ENCODE assay signal across 9 mouse cellular contexts in the genomic region with DNA sequence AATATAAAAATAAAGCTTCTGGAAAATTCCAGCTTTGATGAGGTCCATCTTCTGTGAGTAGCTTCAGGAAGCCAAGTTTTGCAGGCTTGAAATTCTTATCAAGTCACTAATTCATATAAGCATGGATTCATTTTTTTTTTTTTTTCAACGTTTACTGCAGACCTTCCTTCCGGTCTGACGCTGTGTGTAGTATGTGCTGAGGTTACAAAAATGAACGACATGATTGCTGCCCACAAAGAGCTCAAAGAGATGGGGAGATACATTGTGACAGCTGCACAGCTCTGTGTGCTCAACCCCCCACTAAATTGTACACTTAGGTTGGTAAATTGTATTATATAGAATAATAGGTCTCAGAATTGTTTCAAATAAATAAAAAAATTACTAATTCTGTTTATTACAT. TPM values are rescaled to one million over a fixed set of nuclear protein-coding genes. Genes with fewer than 3 reads are reported as not detected.
DNase-seq lines count a peak whose midpoint lies in the region; ATAC-seq and TF ChIP-seq lines count a peak whose summit lies in the region.
"Had no signal": no experiment of that assay in that cellular context is flagged by ENCODE, and none has a peak within 500 bp of the region (broad histone marks: within the 10 kb centered on the region; RNA-seq: fewer than 3 reads in every experiment).

No protein-coding gene starts in this region.

- H3K9ac ChIP-seq in hindbrain, postnatal 0 days (replicated peaks; ENCODE audit: low read length): no peak overlapping the region
- H3K9ac ChIP-seq in hindbrain, embryonic 16.5 days (ENCODE audit: low read depth, low read length): no peak overlapping the region
- no peak overlapping the region for H3K9ac ChIP-seq in MEL (ENCODE audit: control insufficient read depth, low read depth, low read length, poor library complexity, severe bottlenecking)
- H3K9ac ChIP-seq in forebrain, embryonic 12.5 days: no peak overlapping the region

- H3K4me1 ChIP-seq in hindbrain, postnatal 0 days (ENCODE audit: insufficient read depth, low read length): peaks cover 9% of the 10 kb centered on the region; the same call in 1 of the 2 replicates
- peaks cover 11% of the 10 kb centered on the region for H3K4me1 ChIP-seq in hindbrain, embryonic 16.5 days (ENCODE audit: control insufficient read depth, insufficient read depth, low read depth, low read length)
- peaks cover 15 to 17% of the 10 kb centered on the region in 2 experiments for H3K4me1 ChIP-seq in MEL (ENCODE audit: control insufficient read depth in 1 of 2, insufficient read depth in 2 of 2, low read length in 2 of 2)
- H3K4me1 ChIP-seq in forebrain, embryonic 12.5 days: peaks cover 13% of the 10 kb centered on the region

- no peaks in the 10 kb centered on the region for H3K36me3 ChIP-seq in hindbrain, postnatal 0 days (ENCODE audit: insufficient read depth, low read length)
- no peaks in the 10 kb centered on the region for H3K36me3 ChIP-seq in hindbrain, embryonic 16.5 days (ENCODE audit: control insufficient read depth, insufficient read depth, low read length)
- peaks cover 0 to 48% of the 10 kb centered on the region in 2 experiments; a peak in 2 of 4 replicates for H3K36me3 ChIP-seq in MEL (ENCODE audit: control insufficient read depth in 1 of 2, insufficient read depth in 2 of 2, low read length in 2 of 2)
- no peaks in the 10 kb centered on the region for H3K36me3 ChIP-seq in forebrain, embryonic 12.5 days (replicated peaks)

- peak overlapping the region; percentile 88; the same call in 1 of the 2 replicates for H3K4me2 ChIP-seq in hindbrain, postnatal 0 days (ENCODE audit: low read depth, low read length)
- H3K4me2 ChIP-seq in hindbrain, embryonic 16.5 days (ENCODE audit: low read length): no peak overlapping the region
- no peak overlapping the region for H3K4me2 ChIP-seq in forebrain, embryonic 12.5 days

- no peak overlapping the region for H3K27ac ChIP-seq in hindbrain, postnatal 0 days
- H3K27ac ChIP-seq in hindbrain, embryonic 16.5 days (ENCODE audit: low read depth, low read length): no peak overlapping the region
- no peak overlapping the region; the same call in 1 of the 2 replicates for H3K27ac ChIP-seq in MEL (ENCODE audit: control insufficient read depth, low read depth, low read length)
- H3K27ac ChIP-seq in forebrain, embryonic 12.5 days: no peak overlapping the region

- WGBS in hindbrain, postnatal 0 days: 52% methylated on average over 4 of the region's 4 CpGs
- 59% methylated on average over 4 of the region's 4 CpGs for WGBS in hindbrain, embryonic 16.5 days
- WGBS in forebrain, embryonic 12.5 days: 76% methylated on average over 4 of the region's 4 CpGs

- no peaks in the 10 kb centered on the region for H3K9me3 ChIP-seq in hindbrain, postnatal 0 days (ENCODE audit: low read length)
- H3K9me3 ChIP-seq in hindbrain, embryonic 16.5 days (ENCODE audit: control insufficient read depth, low read length): no peaks in the 10 kb centered on the region
- H3K9me3 ChIP-seq in MEL (replicated peaks; ENCODE audit: insufficient read depth, low read length): no peaks in the 10 kb centered on the region
- H3K9me3 ChIP-seq in forebrain, embryonic 12.5 days: no peaks in the 10 kb centered on the region
- H3K9me3 ChIP-seq: forebrain, embryonic 10.5 days had no signal

- TF ChIP-seq RAD21 in MEL (IDR thresholded peaks at IDR 0.05; ENCODE audit: low read depth, low read length): no peak

- H3K79me2 ChIP-seq in MEL (ENCODE audit: control insufficient read depth, insufficient read depth, low read length, poor library complexity): peaks cover 13% of the 10 kb centered on the region

- no peak for DNase-seq in hindbrain, postnatal 0 days (ENCODE audit: low spot score)
- DNase-seq in 416B (ENCODE audit: low read depth) (peak; percentile 83), MEL (ENCODE audit: low read depth, low spot score) (peak; percentile 57)
- DNase-seq in naive thymus-derived CD4-positive, alpha-beta T cell, adult 2 months (ENCODE audit: low read depth): peak; percentile 80
- no peak for DNase-seq in ovary, postnatal 36 days (ENCODE audit: low spot score)
- DNase-seq: kidney, postnatal 4 days had no signal

- ATAC-seq in hindbrain, postnatal 0 days: no peak
- no peak for ATAC-seq in hindbrain, embryonic 16.5 days
- no peak for ATAC-seq in forebrain, embryonic 12.5 days (ENCODE audit: low FRiP score)

- no peak overlapping the region for H3K4me3 ChIP-seq in hindbrain, postnatal 0 days (ENCODE audit: low read length)
- H3K4me3 ChIP-seq in hindbrain, embryonic 16.5 days (ENCODE audit: low read length): no peak overlapping the region
- H3K4me3 ChIP-seq in MEL (ENCODE audit: control insufficient read depth in 1 of 2, insufficient read depth in 1 of 2, low read depth in 2 of 2, low read length in 2 of 2): peak overlapping the region in 1 of 2 experiments; percentile 63; a peak in 2 of 4 replicates
- H3K4me3 ChIP-seq in forebrain, embryonic 12.5 days (replicated peaks): no peak overlapping the region

- TF ChIP-seq CTCF in hindbrain, postnatal 0 days (IDR thresholded peaks at IDR 0.05; ENCODE audit: low read depth): no peak
- TF ChIP-seq CTCF in MEL (IDR thresholded peaks at IDR 0.05 in 2 of 3, conservative IDR thresholded peaks at IDR 0.05 in 1 of 3; ENCODE audit: control insufficient read depth in 1 of 3, insufficient read depth in 1 of 3, low read depth in 2 of 3, low read length in 3 of 3, poor library complexity in 1 of 3, severe bottlenecking in 1 of 3): no peak

- 0 out of 4 replicates have a peak, but pooled peaks of 1 of the 2 experiments have one; percentile 10 for TF ChIP-seq EP300 in MEL (IDR thresholded peaks at IDR 0.05; ENCODE audit: low read depth in 1 of 2, low read length in 2 of 2)

- TF ChIP-seq POLR2A in MEL (IDR thresholded peaks at IDR 0.05; ENCODE audit: control insufficient read depth in 1 of 2, insufficient read depth in 1 of 2, low read depth in 1 of 2, low read length in 2 of 2, poor library complexity in 1 of 2): no peak

- H3K27me3 ChIP-seq in hindbrain, postnatal 0 days (ENCODE audit: insufficient read depth, low read length): no peaks in the 10 kb centered on the region
- no peaks in the 10 kb centered on the region for H3K27me3 ChIP-seq in hindbrain, embryonic 16.5 days (replicated peaks; ENCODE audit: control insufficient read depth, insufficient read depth, low read length)
- no peaks in the 10 kb centered on the region for H3K27me3 ChIP-seq in MEL (ENCODE audit: control insufficient read depth in 1 of 2, insufficient read depth in 2 of 2, low read length in 2 of 2)
- no peaks in the 10 kb centered on the region for H3K27me3 ChIP-seq in forebrain, embryonic 12.5 days

TF ChIP-seq in MEL, 35 proteins besides CTCF, POLR2A, EP300 and RAD21:
- TF ChIP-seq ZNF384 (IDR thresholded peaks at IDR 0.05; ENCODE audit: low read depth, low read length) (peak; percentile 93), ETS1 (IDR thresholded peaks at IDR 0.05; ENCODE audit: low read depth, low read length) (peak; percentile 45; the same call in 1 of the 2 replicates), BHLHE40 (IDR thresholded peaks at IDR 0.05; ENCODE audit: borderline replicate concordance, low read depth, low read length) (no peak), USF1 (IDR thresholded peaks at IDR 0.05; ENCODE audit: low read depth, low read length) (no peak)

RNA-seq across cellular contexts. Expression of a gene that starts 0.8 kb away (rescaled TPM):
- total RNA-seq in hindbrain, postnatal 0 days (2014; rRNA removed): 13.7 and 16.8 TPM in 2 replicates
- polyA plus RNA-seq in hindbrain, postnatal 0 days (2015; fragmentation: Nextera tagmentation; extraction: Ambion mirVana): 12.3 and 14.2 TPM in 2 replicates
- 14.2 and 16.3 TPM in 2 replicates for polyA plus RNA-seq in hindbrain, embryonic 16.5 days (2015; fragmentation: Nextera tagmentation; extraction: Ambion mirVana)
- 26.2 and 27.0 TPM in 2 replicates for total RNA-seq in MEL (2012; rRNA removed)
- polyA plus RNA-seq in MEL (2012; ENCODE audit: insufficient read depth in 1 of 2, insufficient read length in 2 of 2, low read depth in 1 of 2, low replicate concordance in 2 of 2, missing spikeins in 1 of 2): 10 to 100 TPM in 1 of 2 experiments, not detected in 1; 22.0 TPM
- 22.0 and 22.3 TPM in 2 replicates for polyA plus RNA-seq in forebrain, embryonic 12.5 days (2016; fragmentation: Nextera tagmentation; extraction: Ambion mirVana)

RNA-seq across cellular contexts. Expression of a gene that starts 44.6 kb away (rescaled TPM):
- 17.7 and 24.0 TPM in 2 replicates for total RNA-seq in hindbrain, postnatal 0 days (2014; rRNA removed)
- 17.8 and 21.1 TPM in 2 replicates for polyA plus RNA-seq in hindbrain, postnatal 0 days (2015; fragmentation: Nextera tagmentation; extraction: Ambion mirVana)
- 11.8 and 12.4 TPM in 2 replicates for polyA plus RNA-seq in hindbrain, embryonic 16.5 days (2015; fragmentation: Nextera tagmentation; extraction: Ambion mirVana)
- 10.2 and 13.2 TPM in 2 replicates for total RNA-seq in MEL (2012; rRNA removed)
- 10 to 100 TPM in 1 of 2 experiments, not detected in 1; 21.2 TPM for polyA plus RNA-seq in MEL (2012; ENCODE audit: insufficient read depth in 1 of 2, insufficient read length in 2 of 2, low read depth in 1 of 2, low replicate concordance in 2 of 2, missing spikeins in 1 of 2)
- polyA plus RNA-seq in forebrain, embryonic 12.5 days (2016; fragmentation: Nextera tagmentation; extraction: Ambion mirVana): 13.8 and 16.6 TPM in 2 replicates

Comparison
In these comparisons a context has a peak if more than half of its experiments do, and no peak if none do; other contexts are left out.
1. DNase-seq: peak in 416B (single experiment), MEL (single experiment) and naive thymus-derived CD4-positive, alpha-beta T cell, adult 2 months (single experiment); none in hindbrain, postnatal 0 days (single experiment) and ovary, postnatal 36 days (single experiment).